Mouse (Mus musculus) MEL (cell line): ENCODE results near the gene Numbl.

Experiments
- ETS1 ChIP-seq: IDR thresholded peaks from 2 replicates; pipeline ENCODE4 v1.6.1; 2012; ENCODE audit warnings: low read depth, mild to moderate bottlenecking, inconsistent platforms, low read length, improper control_type of control experiment, moderate library complexity
- MAFK ChIP-seq: IDR thresholded peaks from 2 replicates; pipeline ENCODE4 v1.6.1; 2011; ENCODE audit warnings: low read depth, mild to moderate bottlenecking, low read length, improper control_type of control experiment, borderline replicate concordance
- MAZ ChIP-seq: IDR thresholded peaks from 2 replicates; pipeline ENCODE4 v1.6.1; 2012; ENCODE audit warnings: low read depth, mild to moderate bottlenecking, inconsistent platforms, low read length, improper control_type of control experiment
- MXI1 ChIP-seq: IDR thresholded peaks from 2 replicates; pipeline ENCODE4 v1.6.1; 2011; ENCODE audit warnings: mild to moderate bottlenecking, low read depth, low read length, improper control_type of control experiment
- POLR2A ChIP-seq, 2 experiments: IDR thresholded peaks; 2 replicates each; pipeline ENCODE4 v1.6.1; 2011 to 2012; ENCODE audit warnings: low read length in 2 of 2, mild to moderate bottlenecking in 2 of 2, control low read depth in 1 of 2, improper control_type of control experiment in 1 of 2, low read depth in 1 of 2, moderate library complexity in 1 of 2; ENCODE audit not compliant: control insufficient read depth in 1 of 2, insufficient read depth in 1 of 2, poor library complexity in 1 of 2
- TCF12 ChIP-seq: IDR thresholded peaks from 2 replicates; pipeline ENCODE4 v1.6.1; 2014; ENCODE audit warnings: low read depth, mild to moderate bottlenecking, inconsistent platforms, low read length, improper control_type of control experiment, moderate library complexity

- TF ChIP-seq MXI1 (no peak), ETS1 (no peak), TCF12 (no peak), POLR2A (IDR thresholded peaks at IDR 0.05; ENCODE audit: control insufficient read depth in 1 of 2, insufficient read depth in 1 of 2, low read depth in 1 of 2, low read length in 2 of 2, poor library complexity in 1 of 2) (no peak), MAFK (no peak), MAZ (no peak)
These were observed 33.7 kb downstream of the Numbl start for GRCm38 (mm10) chr7:27291795-27292466.
